Mouse (Mus musculus) layer of hippocampus, postnatal 10 days (tissue): ENCODE data around the gene Zdhhc13. TPM values are rescaled to one million over a fixed set of nuclear protein-coding genes. Genes with fewer than 3 reads are reported as not detected.

Experiments
- DNase-seq, 2 experiments: peaks; one replicate each; pipeline ENCODE4 v3.0.0; 2021; ENCODE audit warnings: low spot score in 2 of 2
- long read RNA-seq: library from polyadenylated mRNA; stranded (forward); transcript quantifications from one replicate; pipeline ENCODE4 v2.0.0, GENCODE M21; 2023
- total RNA-seq, 2 experiments: library from RNA; stranded (reverse); gene quantifications; 2 replicates each; pipeline ENCODE4 v1.2.3; 2021

Zdhhc13 gene
- total RNA-seq, result 10 to 100 TPM; 24.0 to 36.3 TPM
- long read RNA-seq, transcript Zdhhc13-201 (17 exons, 2,410 nt), result major isoform, 21 of 34 reads
- long read RNA-seq, partial matches to known transcripts, result 2 of 34 reads
- long read RNA-seq, other reads (novel, unspliced or antisense), result 11 of 34 reads

GRCm38 (mm10) chr7:48788851-48789572 lies at the start of gene Zdhhc13:
TSS of gene Zdhhc13 (plus strand) at chr7:48789003.
- DNase-seq, result peak; percentile 89 to 93

- DNase-seq, result peak; percentile 85 to 86
These were observed 39.3 kb upstream of the Zdhhc13 start for GRCm38 (mm10) chr7:48749298-48750163.

GRCm38 (mm10) chr7:48750164-48750809 lies 38.5 kb upstream of the Zdhhc13 start:
- no peak for DNase-seq

- DNase-seq, result no peak
These were observed 37.6 kb upstream of the Zdhhc13 start for GRCm38 (mm10) chr7:48751222-48751621.

- no peak for DNase-seq
These were observed 34.3 kb upstream of the Zdhhc13 start for GRCm38 (mm10) chr7:48754415-48754974.

GRCm38 (mm10) chr7:48755825-48756224 lies 33.0 kb upstream of the Zdhhc13 start:
- DNase-seq, result no peak

GRCm38 (mm10) chr7:48756306-48756931 lies 32.4 kb upstream of the Zdhhc13 start:
- DNase-seq, result no peak

- no peak for DNase-seq
These were observed 30.7 kb upstream of the Zdhhc13 start for GRCm38 (mm10) chr7:48758083-48758482.

GRCm38 (mm10) chr7:48760789-48761188 lies 28.0 kb upstream of the Zdhhc13 start:
- DNase-seq, result peak in 1 of 2 experiments; percentile 2

- no peak for DNase-seq
These were observed 26.5 kb upstream of the Zdhhc13 start for GRCm38 (mm10) chr7:48762289-48762688.

- DNase-seq, result no peak
These were observed 26.1 kb upstream of the Zdhhc13 start for GRCm38 (mm10) chr7:48762721-48763120.

GRCm38 (mm10) chr7:48765959-48766358 lies 22.8 kb upstream of the Zdhhc13 start:
- DNase-seq, result no peak

- no peak for DNase-seq
These were observed 19.1 kb upstream of the Zdhhc13 start for GRCm38 (mm10) chr7:48769721-48770120.

- DNase-seq, result no peak
These were observed 16.6 kb upstream of the Zdhhc13 start for GRCm38 (mm10) chr7:48772060-48772734.

- DNase-seq, result no peak
These were observed 15.5 kb upstream of the Zdhhc13 start for GRCm38 (mm10) chr7:48773333-48773732.

GRCm38 (mm10) chr7:48774633-48775032 lies 14.2 kb upstream of the Zdhhc13 start:
- no peak for DNase-seq

- DNase-seq, result no peak
These were observed 13.4 kb upstream of the Zdhhc13 start for GRCm38 (mm10) chr7:48775436-48775835.

- peak; percentile 38 to 50 for DNase-seq
These were observed 10.9 kb upstream of the Zdhhc13 start for GRCm38 (mm10) chr7:48777721-48778504.

- peak; percentile 19 to 30 for DNase-seq
These were observed 9.7 kb upstream of the Zdhhc13 start for GRCm38 (mm10) chr7:48779110-48779509.
